Mouse (Mus musculus): ENCODE data around the gene 3110021N24Rik.
"Not testable (repeated sequence)": the region's sequence is repeated elsewhere in the genome, so short reads cannot be mapped to it uniquely, and the experiment has no call there.

The 3110021N24Rik gene

DNA sequence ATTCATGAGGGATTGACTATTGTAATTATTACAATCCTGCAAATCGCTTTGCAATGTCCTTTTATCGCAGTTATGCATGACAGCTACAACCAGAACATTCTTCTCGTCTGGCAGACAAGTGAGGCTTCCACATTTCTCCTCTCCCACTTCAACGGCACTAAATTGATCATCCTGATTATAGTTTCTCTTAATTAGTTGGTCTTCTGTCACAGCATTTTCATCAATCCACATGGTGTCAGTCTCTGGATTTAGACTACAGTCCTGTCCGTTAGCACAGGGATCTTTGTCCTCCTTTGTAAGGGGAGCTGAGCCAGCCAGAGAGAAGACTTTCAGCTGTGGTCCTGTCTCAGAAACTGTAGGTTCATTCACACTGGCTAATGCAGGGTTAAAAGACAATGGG is at the start of gene 3110021N24Rik:
3110021N24Rik (plus strand) TSS at position 301 of the 400 bp plus-strand sequence.
- DNase-seq, result no peak

DNA sequence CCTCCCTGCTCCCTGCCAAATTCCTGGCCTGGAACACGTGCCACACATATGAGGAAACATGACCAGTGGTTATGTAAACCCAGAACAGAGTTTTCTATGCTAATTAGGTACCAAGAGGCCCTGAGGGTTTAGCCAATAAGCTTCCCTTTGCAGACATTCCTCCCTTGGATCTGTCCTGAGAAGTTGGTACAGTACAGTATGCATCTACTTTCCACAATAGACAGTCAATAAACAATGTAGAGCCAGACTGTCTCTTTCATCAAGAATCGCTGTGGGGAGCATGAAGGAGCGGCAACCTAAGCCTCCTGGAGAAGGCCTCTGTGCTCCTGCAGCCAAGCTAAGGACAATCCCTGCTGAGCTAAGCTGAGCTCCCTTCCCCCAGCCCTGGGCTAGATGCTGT is 33.3 kb upstream of the 3110021N24Rik start:
- no peak for DNase-seq

DNA sequence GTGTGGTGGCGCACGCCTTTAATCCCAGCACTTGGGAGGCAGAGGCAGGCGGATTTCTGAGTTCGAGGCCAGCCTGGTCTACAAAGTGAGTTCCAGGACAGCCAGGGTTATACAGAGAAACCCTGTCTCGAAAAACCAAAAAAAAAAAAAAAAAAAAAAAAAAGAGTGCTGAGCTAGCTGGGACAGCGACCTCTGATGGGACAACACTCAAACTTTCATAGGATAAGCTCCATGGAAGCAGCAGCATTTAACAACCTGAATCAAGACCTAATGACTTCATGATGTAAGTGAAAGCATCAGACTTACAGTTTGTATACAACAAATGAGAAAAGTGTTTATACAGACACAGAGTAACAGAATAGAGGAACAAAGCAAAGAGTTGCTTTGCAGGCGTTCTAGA is 32.4 kb upstream of the 3110021N24Rik start:
- not testable (repeated sequence) for DNase-seq

DNA sequence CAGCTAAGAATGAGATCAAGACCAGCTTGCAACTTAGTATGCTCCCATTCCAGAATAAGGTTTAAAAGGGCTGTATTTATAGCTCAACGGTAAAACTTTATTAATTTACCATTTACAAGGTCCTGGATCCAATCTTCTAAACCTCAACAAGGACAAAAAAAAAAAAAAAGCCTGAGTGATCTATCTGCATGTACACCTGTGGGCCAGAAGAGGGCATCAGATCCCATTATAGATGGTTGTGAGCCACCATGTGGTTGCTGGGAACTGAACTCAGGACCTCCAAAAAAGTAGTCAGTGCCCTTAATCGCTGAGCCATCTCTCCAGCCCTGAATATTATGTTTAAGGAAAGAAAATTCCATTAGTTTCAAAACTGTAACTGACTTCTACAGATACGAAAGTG is 29.0 kb upstream of the 3110021N24Rik start:
- DNase-seq, result no peak

DNA sequence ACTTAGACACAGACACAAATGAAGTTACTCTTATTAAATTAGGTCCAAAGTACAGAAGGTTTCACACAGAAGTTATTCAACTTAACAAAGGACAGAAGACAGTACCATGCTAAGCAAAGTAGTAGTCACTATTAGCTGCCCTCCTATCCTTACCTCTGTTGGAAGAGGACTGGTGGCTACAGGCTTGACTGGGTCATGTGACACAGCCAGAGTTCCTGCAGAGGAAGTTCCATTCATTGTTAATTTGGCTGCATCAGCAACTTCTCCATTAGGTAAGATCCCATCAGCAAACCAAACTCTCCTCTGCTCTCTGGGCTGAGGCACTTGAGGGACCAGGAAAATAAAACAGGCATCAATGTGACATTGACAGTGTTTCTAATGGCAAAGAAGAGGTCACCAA is 28.0 kb upstream of the 3110021N24Rik start:
- no peak for DNase-seq

DNA sequence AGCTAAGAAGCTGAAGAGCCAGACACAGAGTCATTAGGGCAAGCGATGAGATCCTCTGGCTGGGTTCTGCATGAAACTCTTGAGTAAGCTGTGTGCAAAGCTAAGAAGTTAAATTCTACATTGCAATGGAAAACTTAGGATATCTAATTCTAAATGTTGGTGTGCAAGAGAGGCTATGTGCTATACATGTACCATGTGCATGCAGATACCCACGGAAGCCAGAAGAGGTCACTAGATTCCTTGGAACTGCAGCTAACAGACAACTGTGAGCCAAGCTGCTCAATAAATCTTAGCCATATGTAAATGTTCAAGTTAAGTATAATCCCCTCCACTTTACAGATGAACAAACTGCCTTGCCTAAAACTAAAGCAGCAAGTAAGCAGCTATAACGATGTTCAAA is 22.5 kb upstream of the 3110021N24Rik start:
- peak; percentile 56 for DNase-seq

DNA sequence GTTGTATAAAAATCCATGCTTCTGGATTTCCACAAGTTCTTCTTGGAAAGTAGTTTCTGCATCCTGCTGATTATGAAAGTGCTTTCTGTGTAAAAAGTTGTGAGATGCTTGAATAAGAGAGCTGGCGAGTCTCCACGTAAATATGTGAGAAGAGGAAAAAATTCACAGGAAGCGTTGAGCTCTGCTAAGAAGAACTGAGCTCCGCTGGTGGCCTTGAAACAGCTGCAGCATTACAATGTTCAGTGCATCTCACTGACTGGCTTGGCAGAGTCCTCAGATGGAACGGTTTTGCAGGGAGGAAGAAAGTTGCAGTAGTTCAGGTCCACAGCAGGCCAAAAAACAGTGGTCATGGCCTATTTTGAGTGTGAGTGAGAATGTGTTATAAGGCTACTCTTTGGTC is 11.2 kb upstream of the 3110021N24Rik start:
- DNase-seq, result peak; percentile 15

DNA sequence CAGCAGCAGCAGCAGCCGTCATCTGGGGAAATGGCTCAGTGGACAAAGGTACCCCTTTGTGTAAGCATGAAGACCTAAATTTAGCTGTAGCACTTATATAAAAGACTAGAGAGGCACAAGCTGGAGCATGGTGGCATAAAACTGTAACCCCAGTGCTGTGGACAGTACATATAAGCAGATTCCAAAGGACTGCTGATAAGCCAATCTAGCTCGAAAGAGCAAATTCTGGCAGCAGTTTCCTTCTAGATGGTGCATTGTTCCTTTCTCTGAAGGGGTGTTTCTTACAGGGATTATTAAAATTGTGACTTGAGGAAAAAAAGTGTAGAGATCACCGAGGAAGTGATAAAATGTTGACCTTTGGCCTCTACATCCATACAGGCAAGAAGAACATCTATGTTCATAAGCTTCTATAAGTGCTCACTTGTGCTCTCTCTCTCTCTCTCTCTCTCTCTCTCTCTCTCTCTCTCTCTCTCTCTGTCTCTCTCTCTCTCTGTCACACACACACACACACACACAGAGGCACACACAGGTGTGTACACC is 1.9 kb downstream of the 3110021N24Rik start:
- no peak for DNase-seq

DNA sequence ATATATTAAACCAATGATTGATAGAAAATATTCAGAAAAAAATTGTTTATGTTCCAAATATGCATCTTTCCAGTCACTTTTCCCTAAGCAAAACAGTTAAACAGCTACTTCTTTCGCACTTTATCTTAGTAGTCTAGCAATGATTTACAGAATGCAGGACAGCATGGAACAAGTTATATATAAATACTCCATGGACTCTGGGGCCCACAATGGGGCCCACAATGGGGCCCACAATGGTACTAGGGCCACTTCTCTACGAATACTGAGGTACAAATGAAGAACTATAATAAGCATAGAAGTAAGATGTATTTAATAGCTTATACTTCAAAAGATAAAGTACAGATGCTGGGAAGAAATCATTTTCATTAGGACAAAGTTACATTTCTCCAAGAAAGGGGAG is 4.7 kb downstream of the 3110021N24Rik start:
- DNase-seq, result no peak

DNA sequence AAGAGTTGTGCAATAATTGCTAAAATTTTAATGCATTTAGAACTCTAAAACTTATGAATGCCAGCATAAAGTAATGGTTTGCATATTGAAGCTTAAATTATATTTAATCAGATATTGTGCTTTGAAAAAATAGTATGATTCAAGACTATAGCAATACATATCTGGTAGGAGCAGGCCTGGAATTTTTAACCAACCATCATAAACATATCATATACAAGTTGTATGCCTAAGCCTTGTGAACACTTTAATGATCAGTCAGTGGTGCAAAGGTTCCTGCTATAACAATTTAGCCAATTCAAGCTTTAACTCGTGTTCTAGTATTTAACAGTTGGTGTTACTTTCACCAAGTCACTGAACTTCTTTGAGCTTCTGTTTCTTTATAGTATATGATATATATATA is 11.0 kb downstream of the 3110021N24Rik start:
- DNase-seq, result no peak

DNA sequence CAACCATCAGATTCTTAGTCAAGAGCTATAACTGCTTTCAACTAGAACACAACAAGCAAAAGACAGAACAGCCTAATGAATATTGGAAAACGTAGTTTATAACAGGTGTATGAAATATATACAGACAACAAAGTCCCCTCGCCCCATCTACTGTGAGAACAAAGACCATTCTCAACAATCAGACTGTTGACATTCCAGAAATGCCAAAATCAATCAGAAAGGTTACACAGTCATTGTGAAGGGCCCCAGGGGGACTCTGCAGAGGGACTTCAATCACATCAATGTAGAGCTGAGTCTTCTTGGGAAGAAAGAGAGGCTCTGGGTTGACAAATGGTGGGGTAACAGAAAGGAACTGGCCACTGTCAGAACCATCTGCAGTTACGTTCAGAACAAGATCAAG is 12.1 kb downstream of the 3110021N24Rik start:
- no peak for DNase-seq

DNA sequence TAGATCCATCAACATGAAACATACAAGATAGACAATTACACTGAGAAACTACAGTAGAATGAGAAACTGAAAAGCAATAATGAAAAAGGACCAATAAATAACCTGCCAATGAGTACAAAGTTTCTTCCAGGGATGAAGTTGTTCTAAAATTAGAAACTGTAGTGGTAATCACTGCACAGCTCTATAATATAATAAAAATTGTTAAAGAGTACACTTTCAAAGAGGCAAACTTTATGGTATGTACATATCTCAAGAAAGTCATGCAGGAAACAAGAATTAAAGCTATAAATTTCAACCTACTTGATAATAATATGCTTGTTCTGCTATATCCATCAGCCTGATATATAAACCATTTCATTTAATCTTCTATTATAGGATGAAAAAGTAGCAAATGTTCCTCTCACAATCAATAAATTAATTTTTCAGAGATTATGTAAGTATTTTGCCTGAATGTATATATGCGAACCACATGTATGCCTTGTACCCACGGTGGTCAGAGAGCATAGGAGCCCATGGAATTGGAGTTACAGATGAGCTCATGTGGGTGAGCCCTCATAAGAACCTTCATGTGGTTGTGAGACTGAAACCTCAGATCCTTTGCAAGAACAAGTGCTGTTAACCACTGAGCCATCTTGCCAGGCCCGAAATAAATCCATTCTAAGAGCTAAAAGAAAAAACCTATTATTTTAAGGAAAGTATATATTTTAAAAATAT is 26.9 kb downstream of the 3110021N24Rik start:
- DNase-seq, result no peak

DNA sequence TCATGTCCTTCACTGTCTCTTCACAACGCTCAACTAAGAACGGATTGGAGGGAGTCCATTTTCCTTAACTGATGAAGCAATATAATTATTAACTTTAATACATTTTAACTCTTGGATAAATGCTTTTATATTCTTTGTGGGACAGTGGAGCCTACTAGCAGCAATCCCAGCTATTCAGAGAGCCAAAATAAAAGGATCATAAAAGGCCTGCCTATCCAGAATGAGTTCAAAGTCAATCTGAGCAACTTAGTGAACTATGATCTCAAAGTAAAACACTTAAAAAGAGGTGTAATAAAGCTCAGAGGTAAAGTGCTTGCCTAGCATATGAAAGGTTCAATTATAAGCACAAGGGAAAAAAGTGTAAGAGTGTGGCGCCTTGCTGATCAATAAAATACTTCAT is 40.1 kb downstream of the 3110021N24Rik start:
- DNase-seq, result no peak

DNA sequence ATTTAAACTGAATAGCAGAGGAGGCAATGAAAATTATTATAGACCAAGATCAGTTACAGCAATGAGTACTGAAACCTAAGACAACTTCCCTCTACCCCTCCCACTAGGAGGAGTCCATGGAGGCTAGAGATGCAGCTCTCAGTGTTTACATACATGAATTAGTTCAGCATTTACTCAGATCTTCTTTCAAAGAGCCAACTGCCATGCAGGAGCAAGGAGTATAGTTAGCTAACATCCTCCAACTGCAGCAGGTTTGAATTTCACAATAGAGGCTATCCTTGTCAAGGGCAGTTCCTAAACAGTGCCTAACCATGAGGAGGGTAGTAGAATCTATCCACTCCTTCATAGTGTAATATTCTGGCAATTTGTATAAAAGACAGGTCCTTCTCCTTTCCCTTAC is 49.1 kb downstream of the 3110021N24Rik start:
- DNase-seq, result no peak

DNA sequence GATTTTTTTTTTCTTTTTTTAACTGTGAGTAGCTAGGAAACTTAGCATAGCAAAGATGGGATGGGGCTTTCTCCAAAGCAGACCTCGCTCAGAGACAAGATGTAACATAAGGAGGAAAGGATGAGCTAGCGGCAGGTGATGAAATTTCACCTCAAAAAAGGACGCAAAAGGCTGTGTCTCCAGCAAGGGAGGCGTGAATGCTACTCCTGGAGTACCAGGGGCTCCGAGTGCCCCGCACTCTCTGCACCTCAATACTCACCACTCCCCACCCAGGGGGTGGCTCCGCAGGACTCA is 60.3 kb downstream of the 3110021N24Rik start:
- DNase-seq, result no peak

DNA sequence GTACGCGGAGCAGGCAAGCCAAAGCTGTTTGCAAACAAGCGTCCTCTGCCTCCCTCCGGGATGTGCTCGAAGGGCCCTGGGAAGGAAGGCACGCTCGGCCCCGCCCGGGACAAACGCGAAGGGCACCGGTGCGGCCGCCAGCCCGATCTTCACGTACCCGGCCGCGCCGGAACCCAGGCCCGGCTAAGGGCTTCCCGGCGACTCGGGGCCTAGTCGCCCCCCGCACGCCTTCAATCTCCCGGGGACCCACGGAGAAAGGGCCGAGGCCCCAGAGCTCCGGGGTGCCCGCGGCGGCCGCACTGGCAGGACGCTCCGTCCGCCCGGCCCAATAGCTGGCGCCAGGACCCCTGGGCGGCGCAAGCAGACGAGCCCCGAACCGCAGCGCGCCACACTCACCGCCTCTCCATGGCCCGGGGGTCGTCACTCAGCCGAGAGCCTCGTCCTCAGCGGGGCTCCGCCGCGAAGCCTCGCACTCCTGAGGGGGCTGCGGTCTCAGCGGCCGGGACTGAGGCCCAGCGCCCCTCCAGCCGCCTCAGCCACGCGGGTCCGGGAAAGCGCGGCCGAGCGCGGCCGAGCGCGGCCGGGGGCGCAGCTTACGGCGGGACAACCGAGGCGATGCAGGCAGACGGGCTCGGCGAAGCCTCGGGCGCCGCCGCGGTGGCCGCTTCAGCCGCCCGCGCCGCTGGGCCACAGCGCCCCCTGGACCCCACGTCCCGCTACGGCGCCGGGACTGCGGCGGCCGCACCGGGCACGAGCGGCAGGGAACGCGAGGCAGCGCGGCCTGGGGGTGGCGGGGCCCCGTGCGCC is 60.8 kb downstream of the 3110021N24Rik start, which contains the start of gene Zfyve9:
Zfyve9 (minus strand) TSS at position 742 of the 807 bp plus-strand sequence.
- DNase-seq, result peak; percentile 90

DNA sequence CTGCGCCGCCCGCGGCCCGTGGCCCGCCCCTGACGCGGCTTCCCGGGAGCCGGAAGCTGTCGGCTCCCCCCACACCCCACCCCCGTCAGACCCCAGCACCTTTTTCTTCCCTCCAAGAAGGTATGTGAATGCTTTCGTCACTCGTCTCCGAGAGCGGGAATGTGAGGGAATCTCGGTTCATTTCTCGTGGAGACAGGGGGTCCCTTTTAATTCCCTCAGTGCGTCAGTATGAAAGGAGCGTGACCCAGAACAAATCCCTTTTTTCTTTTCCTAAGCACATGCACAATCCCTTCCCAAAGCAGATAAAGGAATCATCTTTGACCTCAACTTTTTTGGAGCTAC is 61.4 kb downstream of the 3110021N24Rik start:
- no peak for DNase-seq

DNA sequence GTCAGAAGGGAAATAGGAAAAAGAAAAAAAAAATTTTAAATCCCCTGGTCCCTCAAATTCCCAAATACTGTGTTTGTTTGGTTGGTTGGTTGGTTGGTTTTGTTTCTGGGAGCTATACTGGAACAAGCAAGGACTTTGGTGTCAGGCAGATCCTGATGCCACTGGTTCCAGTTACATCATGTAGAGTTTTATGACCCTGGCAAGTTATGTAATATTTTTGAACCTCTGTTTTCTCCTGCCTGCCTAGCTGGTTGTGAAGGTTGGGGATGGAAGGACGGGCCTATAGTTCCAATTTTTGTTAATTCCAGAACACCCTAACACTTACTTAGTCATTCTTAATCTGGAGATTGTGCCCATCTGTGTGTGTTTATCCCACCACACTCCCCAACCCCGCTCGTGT is 62.1 kb downstream of the 3110021N24Rik start:
- DNase-seq, result no peak

DNA sequence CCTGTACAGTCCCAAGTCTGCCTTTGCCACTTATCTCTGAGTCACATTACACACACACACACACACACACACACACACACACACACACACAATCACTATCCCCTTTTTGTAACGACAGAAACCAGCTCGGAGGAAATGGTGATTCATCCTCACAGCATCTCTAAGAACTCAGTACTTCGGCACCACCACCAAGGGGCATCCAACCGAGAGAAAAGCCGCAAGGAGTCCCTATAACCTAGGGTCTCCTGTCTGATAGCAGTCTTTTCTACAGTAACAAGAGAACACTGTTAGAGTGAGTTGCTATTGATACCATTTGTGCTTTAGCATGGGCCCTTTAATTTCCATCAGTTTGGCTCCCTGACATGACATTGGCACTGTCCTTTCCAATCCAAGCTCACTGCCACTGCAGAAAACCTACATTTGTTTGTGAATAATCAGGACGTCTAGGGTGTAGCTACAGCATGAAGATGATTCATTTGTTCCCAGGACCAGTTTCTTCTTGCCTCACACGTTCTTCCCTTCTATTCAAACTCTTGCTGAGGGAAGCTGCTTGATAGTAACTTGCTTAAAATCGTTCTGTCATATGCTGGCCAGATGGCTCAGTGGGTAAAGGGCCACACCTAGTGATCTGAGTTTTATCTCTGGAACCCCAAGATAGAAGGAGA is 63.1 kb downstream of the 3110021N24Rik start:
- no peak for DNase-seq

DNA sequence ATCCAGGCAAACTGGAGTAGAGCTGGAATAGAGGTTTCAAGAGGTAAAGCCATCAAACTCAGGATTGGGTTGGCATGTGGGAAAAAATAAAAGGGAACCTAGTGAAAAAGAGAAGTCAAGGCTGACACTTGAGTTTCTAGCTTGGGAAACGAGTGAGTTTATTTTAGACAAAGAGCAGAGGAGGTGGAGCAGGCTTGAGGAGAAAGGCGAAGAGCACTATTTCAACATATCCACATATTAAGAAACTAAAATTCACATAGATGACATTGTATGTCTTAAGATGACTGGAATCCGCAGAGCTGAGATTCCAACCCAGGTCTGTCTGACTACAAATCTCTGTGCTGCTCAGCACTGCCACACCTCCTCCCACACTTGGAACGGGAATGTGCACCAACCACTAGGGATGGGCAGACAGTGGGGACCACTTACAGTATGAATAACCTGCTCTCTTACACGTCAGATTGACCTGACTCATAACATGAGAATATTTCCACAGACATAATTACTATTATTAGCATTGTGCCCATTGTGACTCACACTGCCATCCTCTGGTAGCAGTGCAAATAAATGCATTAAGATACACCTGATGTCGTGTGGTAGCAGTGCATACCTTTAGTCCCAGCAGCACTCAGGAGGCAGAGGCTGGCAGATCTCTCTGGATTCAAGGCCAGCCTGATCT is 69.9 kb downstream of the 3110021N24Rik start:
- no peak for DNase-seq

DNA sequence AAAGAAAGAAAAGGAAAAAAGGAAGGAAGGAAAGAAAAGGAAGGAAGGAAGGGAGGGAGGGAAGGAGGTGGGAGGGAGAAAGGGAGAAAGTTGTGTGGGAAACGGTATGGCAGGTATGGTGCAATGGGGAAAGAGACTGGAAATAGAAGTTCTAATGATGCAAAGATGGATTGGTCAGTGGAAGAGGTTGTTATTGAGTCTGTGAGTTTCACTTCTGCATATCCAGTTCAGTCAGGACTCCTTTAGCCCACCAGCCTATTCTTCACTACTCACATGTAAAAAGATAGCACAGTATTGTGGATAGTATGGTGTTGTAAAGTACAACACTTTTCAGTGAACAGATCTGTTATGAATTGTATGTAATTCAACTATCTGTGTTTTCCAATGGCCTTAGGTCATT is 71.1 kb downstream of the 3110021N24Rik start:
- no peak for DNase-seq

DNA sequence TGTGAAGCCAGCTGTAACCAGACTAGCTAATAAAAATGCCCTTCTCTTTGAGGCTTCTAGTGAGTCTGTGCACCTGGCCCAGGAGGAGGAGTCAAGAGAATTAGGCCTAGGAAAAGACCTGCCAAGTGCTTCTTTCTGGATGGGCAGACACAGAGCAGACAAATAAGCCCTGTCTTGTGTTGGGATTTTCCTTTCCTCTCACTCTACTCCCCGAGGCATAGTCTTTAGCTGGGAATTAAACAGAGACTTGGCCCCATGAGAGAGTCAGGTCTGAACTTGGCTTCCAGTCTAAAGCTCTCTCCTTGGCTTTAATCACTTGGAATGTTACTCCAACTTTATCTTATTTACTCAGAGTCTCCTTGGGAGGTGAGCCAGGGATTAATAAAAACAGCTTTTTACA is 74.5 kb downstream of the 3110021N24Rik start:
- no peak for DNase-seq

DNA sequence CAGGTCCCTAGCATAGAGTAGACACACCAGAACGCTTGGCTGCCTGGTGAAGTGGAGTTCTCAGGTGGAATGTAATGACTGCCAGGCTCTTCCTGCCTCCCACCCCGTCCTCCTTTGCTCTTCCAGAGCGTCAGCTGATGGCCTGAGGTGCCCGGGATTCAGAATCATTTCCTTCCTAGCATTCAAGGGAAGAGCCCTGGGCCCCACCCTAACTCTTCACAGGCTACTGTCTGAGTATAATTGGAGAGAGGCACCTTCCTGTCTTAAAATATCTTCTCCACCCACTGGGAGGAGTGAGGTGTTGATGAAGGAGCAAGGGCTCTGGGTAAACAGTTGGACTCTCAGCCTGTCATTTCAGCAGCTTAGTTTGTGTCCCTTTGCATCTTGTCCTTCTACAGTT is 77.3 kb downstream of the 3110021N24Rik start:
- DNase-seq, result peak; percentile 27

All from kidney, postnatal 14 days (tissue).